Mouse (Mus musculus) heart, adult 2 months (tissue): Measurements from ENCODE around the gene Trim80.

Experiments used
- CTCF ChIP-seq: fragments of 200-600 bp; IDR thresholded peaks from 2 replicates; pipeline ENCODE4 v1.8.1; 2022; ENCODE audit warnings: antibody characterized with exemption, mild to moderate bottlenecking, moderate library complexity
- POLR2A ChIP-seq: fragments of 200-500 bp; IDR thresholded peaks from 2 replicates; pipeline ENCODE4 v1.6.1; 2011; ENCODE audit warnings: mild to moderate bottlenecking, low read depth, low read length, control low read depth; ENCODE audit not compliant: insufficient read depth

DNA sequence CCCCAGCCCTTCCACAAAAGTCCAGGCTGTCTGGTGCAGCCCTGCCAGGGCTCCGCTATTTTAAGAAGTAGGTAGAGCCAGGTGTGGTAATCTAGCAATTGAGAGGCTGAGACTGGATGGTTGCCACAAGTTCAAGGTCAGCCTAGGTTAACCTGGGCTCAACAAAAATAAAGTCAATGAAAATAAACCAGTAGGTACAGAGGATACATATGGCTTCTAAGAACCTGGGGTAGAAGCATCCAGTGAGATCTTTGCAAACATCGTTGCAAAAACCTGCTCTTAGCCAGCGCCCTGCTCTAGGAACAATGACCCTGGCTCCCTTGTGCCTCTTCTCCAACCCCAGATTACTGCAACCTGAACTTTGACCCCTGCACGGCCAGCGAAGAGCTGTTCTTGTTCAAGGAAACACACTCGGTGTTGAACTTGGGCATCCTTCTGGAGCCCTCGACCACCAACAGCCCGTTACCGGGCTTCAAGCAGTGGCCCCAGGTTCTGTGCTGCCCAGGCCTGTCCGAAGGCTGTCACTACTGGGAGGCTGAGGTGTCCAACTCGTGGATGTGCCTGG lies 7.1 kb downstream of the Trim80 start:
- TF ChIP-seq CTCF (no peak), POLR2A (no peak)
